In the genomic region with DNA sequence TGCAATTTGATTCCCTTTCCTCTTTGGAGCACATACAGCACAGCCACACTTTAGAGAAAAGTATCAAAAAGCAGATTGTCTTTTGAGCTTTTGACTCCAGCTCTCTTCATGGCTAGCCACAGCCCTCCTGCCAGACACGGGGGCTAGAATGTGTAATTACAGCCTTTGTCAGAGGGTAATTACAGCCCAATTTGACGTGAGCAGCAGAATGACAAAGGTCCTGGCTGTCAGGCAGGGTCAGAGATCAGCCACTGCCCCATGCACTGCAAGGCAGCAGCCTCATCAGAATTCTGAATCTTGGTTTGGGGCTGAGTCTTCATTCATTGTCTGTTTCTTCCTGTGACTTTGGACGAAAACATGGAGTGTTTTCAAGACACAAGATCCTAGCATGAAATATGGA, we compare ENCODE assay signal across 27 mouse cellular contexts.
DNase-seq lines count a peak whose midpoint lies in the region; ATAC-seq lines count a peak whose summit lies in the region.
"Had no signal": no experiment of that assay in that cellular context is flagged by ENCODE, and none has a peak within 500 bp of the region (broad histone marks: within the 10 kb centered on the region; RNA-seq: fewer than 3 reads in every experiment).

No protein-coding gene starts in this region.

- no peak overlapping the region for H3K27ac ChIP-seq in forebrain, embryonic 10.5 days
- no peak overlapping the region for H3K27ac ChIP-seq in forebrain, embryonic 14.5 days (ENCODE audit: low read depth, low read length)
- no peak overlapping the region for H3K27ac ChIP-seq in kidney, embryonic 16.5 days (ENCODE audit: low read length)
- no peak overlapping the region for H3K27ac ChIP-seq in kidney, embryonic 14.5 days (ENCODE audit: low read depth, low read length)
- H3K27ac ChIP-seq in embryonic facial prominence, embryonic 10.5 days (replicated peaks), result 0 out of 2 replicates have a peak overlapping the region, but pooled peaks have one; percentile 40
- H3K27ac ChIP-seq: embryonic facial prominence, embryonic 13.5 days; forebrain, embryonic 13.5 days; gastrocnemius, adult 2 months; limb, embryonic 12.5 days; macrophage; midbrain, embryonic 13.5 days had no signal

- 5% methylated on average over 3 of the region's 3 CpGs for WGBS in forebrain, embryonic 10.5 days
- WGBS in forebrain, embryonic 14.5 days, result 5% methylated on average over 3 of the region's 3 CpGs
- WGBS in kidney, embryonic 16.5 days, result 14% methylated on average over 3 of the region's 3 CpGs
- 11% methylated on average over 3 of the region's 3 CpGs for WGBS in kidney, embryonic 14.5 days
- WGBS in embryonic facial prominence, embryonic 10.5 days, result 5% methylated on average over 3 of the region's 3 CpGs

- peaks cover 10% of the 10 kb centered on the region for H3K4me1 ChIP-seq in forebrain, embryonic 10.5 days
- no peaks in the 10 kb centered on the region for H3K4me1 ChIP-seq in forebrain, embryonic 14.5 days (ENCODE audit: control insufficient read depth, insufficient read depth, low read length)
- H3K4me1 ChIP-seq in kidney, embryonic 16.5 days (ENCODE audit: insufficient read depth, low read length), result 0 out of 2 replicates have a peak, but pooled peaks cover 3% of the 10 kb centered on the region
- 0 out of 2 replicates have a peak, but pooled peaks cover 5% of the 10 kb centered on the region for H3K4me1 ChIP-seq in kidney, embryonic 14.5 days (ENCODE audit: control insufficient read depth, insufficient read depth, low read length)
- peaks cover 12% of the 10 kb centered on the region for H3K4me1 ChIP-seq in embryonic facial prominence, embryonic 10.5 days
- H3K4me1 ChIP-seq: embryonic facial prominence, embryonic 13.5 days had no signal

- peaks cover 14% of the 10 kb centered on the region for H3K27me3 ChIP-seq in forebrain, embryonic 10.5 days (ENCODE audit: poor library complexity, severe bottlenecking)
- no peaks in the 10 kb centered on the region for H3K27me3 ChIP-seq in forebrain, embryonic 14.5 days (replicated peaks; ENCODE audit: control insufficient read depth, insufficient read depth, low read length)
- no peaks in the 10 kb centered on the region for H3K27me3 ChIP-seq in kidney, embryonic 16.5 days (ENCODE audit: insufficient read depth, low read length)
- H3K27me3 ChIP-seq in kidney, embryonic 14.5 days (ENCODE audit: control insufficient read depth, insufficient read depth, low read length), result no peaks in the 10 kb centered on the region
- no peaks in the 10 kb centered on the region for H3K27me3 ChIP-seq in embryonic facial prominence, embryonic 10.5 days (replicated peaks; ENCODE audit: low read depth, poor library complexity, severe bottlenecking)
- H3K27me3 ChIP-seq: embryonic facial prominence, embryonic 13.5 days; forebrain, embryonic 13.5 days; limb, embryonic 12.5 days; midbrain, embryonic 13.5 days had no signal

- DNase-seq in forebrain, embryonic 10.5 days (ENCODE audit: extremely low spot score, low spot score), result peak; percentile 24
- DNase-seq in forebrain, embryonic 14.5 days (ENCODE audit: low spot score), result no peak
- peak; percentile 19 for DNase-seq in ZHBTc4 (ENCODE audit: low read depth, low spot score)
- DNase-seq in embryonic facial prominence, embryonic 10.5 days (ENCODE audit: low spot score), result peak; percentile 44
- no peak for DNase-seq in adrenal gland, adult 2 months
- no peak for DNase-seq in right cerebral cortex, postnatal 25 days
- DNase-seq: cerebellum, adult 2 months; cerebellum, postnatal 25 days; gastrocnemius, adult 2 months; heart, postnatal 36 days; kidney, adult 18-20 months; kidney, postnatal 4 days; liver, postnatal 0 days; right cerebral cortex, postnatal 14 days; thymus, postnatal 14 days had no signal

- no peak overlapping the region for H3K4me2 ChIP-seq in forebrain, embryonic 14.5 days (ENCODE audit: low read length)
- H3K4me2 ChIP-seq in kidney, embryonic 16.5 days (replicated peaks; ENCODE audit: low read depth, low read length), result no peak overlapping the region
- H3K4me2 ChIP-seq in kidney, embryonic 14.5 days (replicated peaks; ENCODE audit: low read depth, low read length), result no peak overlapping the region
- H3K4me2 ChIP-seq: embryonic facial prominence, embryonic 13.5 days; forebrain, embryonic 13.5 days; limb, embryonic 12.5 days; liver, embryonic 11.5 days; midbrain, embryonic 13.5 days had no signal

- H3K9ac ChIP-seq in forebrain, embryonic 14.5 days (ENCODE audit: low read length), result no peak overlapping the region
- H3K9ac ChIP-seq in kidney, embryonic 16.5 days (replicated peaks; ENCODE audit: low read length), result 0 out of 2 replicates have a peak overlapping the region, but pooled peaks have one; percentile 22
- H3K9ac ChIP-seq in kidney, embryonic 14.5 days (ENCODE audit: low read depth, low read length), result no peak overlapping the region
- H3K9ac ChIP-seq: embryonic facial prominence, embryonic 13.5 days; forebrain, embryonic 13.5 days; limb, embryonic 12.5 days; liver, postnatal 0 days; midbrain, embryonic 13.5 days had no signal

- H3K4me3 ChIP-seq in forebrain, embryonic 10.5 days, result no peak overlapping the region
- H3K4me3 ChIP-seq in forebrain, embryonic 14.5 days (ENCODE audit: low read depth, low read length), result no peak overlapping the region
- H3K4me3 ChIP-seq in kidney, embryonic 16.5 days (ENCODE audit: low read length), result no peak overlapping the region
- no peak overlapping the region for H3K4me3 ChIP-seq in kidney, embryonic 14.5 days (ENCODE audit: low read length)
- H3K4me3 ChIP-seq in embryonic facial prominence, embryonic 10.5 days, result no peak overlapping the region
- H3K4me3 ChIP-seq: embryonic facial prominence, embryonic 13.5 days; erythroblast, embryonic 14.5 days; forebrain, embryonic 13.5 days; gastrocnemius, adult 2 months; limb, embryonic 12.5 days; midbrain, embryonic 13.5 days; myocyte had no signal

- ATAC-seq in forebrain, embryonic 14.5 days, result no peak
- ATAC-seq in kidney, embryonic 16.5 days (ENCODE audit: low FRiP score, low TSS enrichment), result no peak
- no peak for ATAC-seq in kidney, embryonic 14.5 days (ENCODE audit: low FRiP score, low TSS enrichment)
- ATAC-seq: forebrain, embryonic 13.5 days; inflammation-experienced regulatory T-cells, adult 6 months; liver, postnatal 0 days; lung, postnatal 0 days; midbrain, embryonic 13.5 days had no signal

- no peaks in the 10 kb centered on the region for H3K36me3 ChIP-seq in forebrain, embryonic 10.5 days (replicated peaks)
- no peaks in the 10 kb centered on the region for H3K36me3 ChIP-seq in forebrain, embryonic 14.5 days (ENCODE audit: control insufficient read depth, insufficient read depth, low read length)
- H3K36me3 ChIP-seq in kidney, embryonic 16.5 days (ENCODE audit: insufficient read depth, low read length), result no peaks in the 10 kb centered on the region
- no peaks in the 10 kb centered on the region for H3K36me3 ChIP-seq in kidney, embryonic 14.5 days (ENCODE audit: control insufficient read depth, insufficient read depth, low read length)
- no peaks in the 10 kb centered on the region for H3K36me3 ChIP-seq in embryonic facial prominence, embryonic 10.5 days (replicated peaks)
- H3K36me3 ChIP-seq: embryonic facial prominence, embryonic 13.5 days; limb, embryonic 12.5 days; midbrain, embryonic 13.5 days had no signal

- no peaks in the 10 kb centered on the region for H3K9me3 ChIP-seq in forebrain, embryonic 10.5 days
- H3K9me3 ChIP-seq in forebrain, embryonic 14.5 days (replicated peaks; ENCODE audit: control insufficient read depth, low read length), result no peaks in the 10 kb centered on the region
- H3K9me3 ChIP-seq in kidney, embryonic 16.5 days (ENCODE audit: low read length), result no peaks in the 10 kb centered on the region
- no peaks in the 10 kb centered on the region for H3K9me3 ChIP-seq in kidney, embryonic 14.5 days (ENCODE audit: control insufficient read depth, low read length)
- H3K9me3 ChIP-seq in embryonic facial prominence, embryonic 10.5 days, result no peaks in the 10 kb centered on the region
- H3K9me3 ChIP-seq: embryonic facial prominence, embryonic 13.5 days; forebrain, embryonic 13.5 days; limb, embryonic 12.5 days; midbrain, embryonic 13.5 days had no signal

Comparison
In these comparisons a context has a peak if more than half of its experiments do, and no peak if none do; other contexts are left out.
1. DNase-seq: peak in forebrain, embryonic 10.5 days (single experiment), ZHBTc4 (single experiment) and embryonic facial prominence, embryonic 10.5 days (single experiment); none in forebrain, embryonic 14.5 days (single experiment), adrenal gland, adult 2 months (single experiment) and right cerebral cortex, postnatal 25 days (single experiment).